Mouse (Mus musculus): Measurements from ENCODE around the gene Traf2. TPM values are rescaled to one million over a fixed set of nuclear protein-coding genes. Genes with fewer than 3 reads are reported as not detected.

The Traf2 gene
- polyA plus RNA-seq (2012; rRNA removed) = 15.5 and 15.7 TPM in 2 replicates

GRCm38 (mm10) chr2:25546811-25547491, at the start of gene Traf2:
Traf2 (minus strand) TSS chr2:25546940.
- peak; percentile 97 for DNase-seq (ENCODE audit: low spot score)

- no peak for DNase-seq (ENCODE audit: low spot score)
Observed at GRCm38 (mm10) chr2:25591863-25592262, 45.1 kb upstream of the Traf2 start.

GRCm38 (mm10) chr2:25588227-25588907, 41.6 kb upstream of the Traf2 start:
- no peak for DNase-seq (ENCODE audit: low spot score)

GRCm38 (mm10) chr2:25587290-25587689, 40.5 kb upstream of the Traf2 start:
- DNase-seq (ENCODE audit: low spot score) = no peak

- DNase-seq (ENCODE audit: low spot score) = no peak
Observed at GRCm38 (mm10) chr2:25585601-25586000, 38.9 kb upstream of the Traf2 start.

GRCm38 (mm10) chr2:25584856-25585255, 38.1 kb upstream of the Traf2 start:
- DNase-seq (ENCODE audit: low spot score) = no peak

- DNase-seq (ENCODE audit: low spot score) = no peak
Observed at GRCm38 (mm10) chr2:25584152-25584551, 37.4 kb upstream of the Traf2 start.

GRCm38 (mm10) chr2:25583571-25583970, 36.8 kb upstream of the Traf2 start:
- no peak for DNase-seq (ENCODE audit: low spot score)

GRCm38 (mm10) chr2:25583120-25583481, 36.4 kb upstream of the Traf2 start:
- DNase-seq (ENCODE audit: low spot score) = peak; percentile 25

GRCm38 (mm10) chr2:25582466-25583119, 35.9 kb upstream of the Traf2 start:
- peak; percentile 19 for DNase-seq (ENCODE audit: low spot score)

- peak; percentile 23 for DNase-seq (ENCODE audit: low spot score)
Observed at GRCm38 (mm10) chr2:25581901-25582301, 35.2 kb upstream of the Traf2 start.

- peak; percentile 23 for DNase-seq (ENCODE audit: low spot score)
Observed at GRCm38 (mm10) chr2:25581294-25581864, 34.6 kb upstream of the Traf2 start, which contains the start of gene Ajm1. Ajm1 (minus strand) TSS chr2:25581757.

- DNase-seq (ENCODE audit: low spot score) = no peak
Observed at GRCm38 (mm10) chr2:25580621-25581101, 33.9 kb upstream of the Traf2 start.

GRCm38 (mm10) chr2:25579737-25580460, 33.2 kb upstream of the Traf2 start:
- peak; percentile 24 for DNase-seq (ENCODE audit: low spot score)

- DNase-seq (ENCODE audit: low spot score) = peak; percentile 22
Observed at GRCm38 (mm10) chr2:25578796-25579736, 32.3 kb upstream of the Traf2 start.

GRCm38 (mm10) chr2:25577951-25578795, 31.4 kb upstream of the Traf2 start:
- DNase-seq (ENCODE audit: low spot score) = peak; percentile 33

- DNase-seq (ENCODE audit: low spot score) = no peak
Observed at GRCm38 (mm10) chr2:25576965-25577891, 30.5 kb upstream of the Traf2 start.
